Mouse (Mus musculus): ENCODE measurements around the gene Hmces. TPM values are rescaled to one million over a fixed set of nuclear protein-coding genes. Genes with fewer than 3 reads are reported as not detected.
"Not testable (repeated sequence)": the region's sequence is repeated elsewhere in the genome, so short reads cannot be mapped to it uniquely, and the experiment has no call there.

Hmces gene
- total RNA-seq, 2 experiments from 2014 or later, result 28.3 to 34.1 TPM

GRCm38 (mm10) chr6:87909181-87909580, 4.6 kb upstream of the Hmces start:
- no peak for ATAC-seq (replicated peaks; ENCODE audit: low FRiP score, low TSS enrichment, poor library complexity, severe bottlenecking)

GRCm38 (mm10) chr6:87911559-87911958, 2.2 kb upstream of the Hmces start:
- no peak for ATAC-seq (replicated peaks; ENCODE audit: low FRiP score, low TSS enrichment, poor library complexity, severe bottlenecking)

GRCm38 (mm10) chr6:87914326-87915102, 779 bp downstream of the Hmces start:
- peak; percentile 77 for ATAC-seq (replicated peaks; ENCODE audit: low FRiP score, low TSS enrichment, poor library complexity, severe bottlenecking)

GRCm38 (mm10) chr6:87915939-87916338, 2.2 kb downstream of the Hmces start:
- no peak for ATAC-seq (replicated peaks; ENCODE audit: low FRiP score, low TSS enrichment, poor library complexity, severe bottlenecking)

- ATAC-seq (replicated peaks; ENCODE audit: low FRiP score, low TSS enrichment, poor library complexity, severe bottlenecking), result no peak
These were observed 7.5 kb downstream of the Hmces start for GRCm38 (mm10) chr6:87921201-87921600.

GRCm38 (mm10) chr6:87923624-87924023, 9.9 kb downstream of the Hmces start:
- ATAC-seq (replicated peaks; ENCODE audit: low FRiP score, low TSS enrichment, poor library complexity, severe bottlenecking), result no peak

- ATAC-seq (replicated peaks; ENCODE audit: low FRiP score, low TSS enrichment, poor library complexity, severe bottlenecking), result no peak
These were observed 21.3 kb downstream of the Hmces start for GRCm38 (mm10) chr6:87935037-87935436.

GRCm38 (mm10) chr6:87937178-87937788, 23.5 kb downstream of the Hmces start:
- ATAC-seq (replicated peaks; ENCODE audit: low FRiP score, low TSS enrichment, poor library complexity, severe bottlenecking), result no peak; the same call in 1 of the 2 replicates

- ATAC-seq (replicated peaks; ENCODE audit: low FRiP score, low TSS enrichment, poor library complexity, severe bottlenecking), result no peak
These were observed 25.2 kb downstream of the Hmces start for GRCm38 (mm10) chr6:87938941-87939340.

- no peak for ATAC-seq (replicated peaks; ENCODE audit: low FRiP score, low TSS enrichment, poor library complexity, severe bottlenecking)
These were observed 28.4 kb downstream of the Hmces start for GRCm38 (mm10) chr6:87942179-87942578.

GRCm38 (mm10) chr6:87962457-87962856, 48.7 kb downstream of the Hmces start:
- not testable (repeated sequence) for ATAC-seq (replicated peaks; ENCODE audit: low FRiP score, low TSS enrichment, poor library complexity, severe bottlenecking)

GRCm38 (mm10) chr6:87970041-87970440, 56.3 kb downstream of the Hmces start:
- ATAC-seq (replicated peaks; ENCODE audit: low FRiP score, low TSS enrichment, poor library complexity, severe bottlenecking), result no peak

GRCm38 (mm10) chr6:87979728-87980127, 66.0 kb downstream of the Hmces start:
- ATAC-seq (replicated peaks; ENCODE audit: low FRiP score, low TSS enrichment, poor library complexity, severe bottlenecking), result no peak

GRCm38 (mm10) chr6:87980374-87981029, 66.8 kb downstream of the Hmces start:
- ATAC-seq (replicated peaks; ENCODE audit: low FRiP score, low TSS enrichment, poor library complexity, severe bottlenecking), result peak; percentile 84

- ATAC-seq (replicated peaks; ENCODE audit: low FRiP score, low TSS enrichment, poor library complexity, severe bottlenecking), result no peak
These were observed 67.3 kb downstream of the Hmces start for GRCm38 (mm10) chr6:87981030-87981485.

GRCm38 (mm10) chr6:87981547-87982256, 68.0 kb downstream of the Hmces start, which contains the start of gene H1fx:
Gene H1fx, minus strand, starts transcription at chr6:87981637.
- 0 out of 2 replicates have a peak, but pooled peaks have one; percentile 21 for ATAC-seq (replicated peaks; ENCODE audit: low FRiP score, low TSS enrichment, poor library complexity, severe bottlenecking)

- ATAC-seq (replicated peaks; ENCODE audit: low FRiP score, low TSS enrichment, poor library complexity, severe bottlenecking), result no peak
These were observed 68.8 kb downstream of the Hmces start for GRCm38 (mm10) chr6:87982506-87982905.
